Mouse (Mus musculus) megakaryocyte, adult 5-6 weeks (primary cell): ENCODE data around the gene Cbl. TPM values are rescaled to one million over a fixed set of nuclear protein-coding genes. Genes with fewer than 3 reads are reported as not detected.

Experiments used
- ATAC-seq: 2 replicates; pipeline ENCODE4 v1.8.0; 2016; ENCODE audit warnings: mild to moderate bottlenecking, inconsistent platforms; ENCODE audit not compliant: poor library complexity, severe bottlenecking
- total RNA-seq, 2 experiments: library from RNA; stranded (forward) in 1 of 2; stranded (reverse) in 1 of 2; fragments of 153-499, 151-499 nt in 1 of 2; fragments of 221-1000, 200-1000 nt in 1 of 2; gene quantifications; 2 replicates each; pipeline versions ENCODE4 v1.2.3 to v1.2.4; 2015 to 2017

Gene Cbl
- total RNA-seq, 2 experiments from 2014 or later: 45.3 to 180 TPM

GRCm38 (mm10) chr9:44240911-44241310, 7.1 kb upstream of the Cbl start:
- ATAC-seq: no peak

- ATAC-seq: no peak
Measured at GRCm38 (mm10) chr9:44240399-44240798, 6.5 kb upstream of the Cbl start, which contains the start of gene Ccdc153. Ccdc153 (plus strand) TSS chr9:44240676.

- peak; percentile 63 for ATAC-seq
Measured at GRCm38 (mm10) chr9:44239447-44239846, 5.6 kb upstream of the Cbl start.

- no peak for ATAC-seq
Measured at GRCm38 (mm10) chr9:44238501-44239190, 4.8 kb upstream of the Cbl start.

GRCm38 (mm10) chr9:44237128-44237527, 3.3 kb upstream of the Cbl start:
- ATAC-seq: no peak

GRCm38 (mm10) chr9:44236601-44237000, 2.8 kb upstream of the Cbl start:
- ATAC-seq: no peak

GRCm38 (mm10) chr9:44234479-44235427, 904 bp upstream of the Cbl start:
- peak; percentile 63 for ATAC-seq

- ATAC-seq: no peak
Measured at GRCm38 (mm10) chr9:44233021-44233801, 638 bp downstream of the Cbl start.

GRCm38 (mm10) chr9:44231609-44232008, 2.2 kb downstream of the Cbl start:
- ATAC-seq: no peak

GRCm38 (mm10) chr9:44225993-44226392, 7.9 kb downstream of the Cbl start:
- ATAC-seq: no peak

- ATAC-seq: peak; percentile 92
Measured at GRCm38 (mm10) chr9:44213538-44213937, 20.3 kb downstream of the Cbl start.

- ATAC-seq: no peak
Measured at GRCm38 (mm10) chr9:44212406-44212805, 21.4 kb downstream of the Cbl start.

GRCm38 (mm10) chr9:44209416-44209815, 24.4 kb downstream of the Cbl start:
- no peak for ATAC-seq

GRCm38 (mm10) chr9:44207840-44208239, 26.0 kb downstream of the Cbl start:
- no peak for ATAC-seq

GRCm38 (mm10) chr9:44200458-44200857, 33.4 kb downstream of the Cbl start:
- no peak for ATAC-seq

- no peak for ATAC-seq
Measured at GRCm38 (mm10) chr9:44199580-44199979, 34.3 kb downstream of the Cbl start.

GRCm38 (mm10) chr9:44199166-44199565, 34.7 kb downstream of the Cbl start:
- ATAC-seq: no peak

- ATAC-seq: peak; percentile 71
Measured at GRCm38 (mm10) chr9:44196354-44196753, 37.5 kb downstream of the Cbl start.

GRCm38 (mm10) chr9:44194000-44194399, 39.8 kb downstream of the Cbl start:
- 0 out of 2 replicates have a peak, but pooled peaks have one; percentile 11 for ATAC-seq

- no peak for ATAC-seq
Measured at GRCm38 (mm10) chr9:44192794-44193193, 41.1 kb downstream of the Cbl start.

- no peak for ATAC-seq
Measured at GRCm38 (mm10) chr9:44192312-44192711, 41.5 kb downstream of the Cbl start.
